Mouse (Mus musculus) MEL (cell line): ENCODE results near the gene Fam193b.

ENCODE experiments used
- CHD1 ChIP-seq: IDR thresholded peaks from 2 replicates; pipeline ENCODE4 v1.6.1; 2012; ENCODE audit warnings: low read depth, mild to moderate bottlenecking, inconsistent platforms, low read length, improper control_type of control experiment
- CTCF ChIP-seq, 3 experiments: IDR thresholded peaks in 2 of 3; conservative IDR thresholded peaks in 1 of 3; 2 replicates each; pipeline ENCODE4 v1.5.1; 2011 to 2012; ENCODE audit warnings: low read length in 3 of 3, low read depth in 2 of 3, mild to moderate bottlenecking in 2 of 3, improper control_type of control experiment in 1 of 3, inconsistent platforms in 1 of 3, mixed read lengths in 1 of 3, moderate library complexity in 1 of 3; ENCODE audit not compliant: control insufficient read depth in 1 of 3, insufficient read depth in 1 of 3, poor library complexity in 1 of 3, severe bottlenecking in 1 of 3
- EP300 ChIP-seq, 2 experiments: IDR thresholded peaks; 2 replicates each; pipeline ENCODE4 v1.6.1; 2011; ENCODE audit warnings: improper control_type of control experiment in 2 of 2, low read length in 2 of 2, low read depth in 1 of 2, mild to moderate bottlenecking in 1 of 2
- GABPA ChIP-seq: IDR thresholded peaks from 2 replicates; pipeline ENCODE4 v1.6.1; 2012; ENCODE audit warnings: low read depth, mild to moderate bottlenecking, inconsistent platforms, low read length, improper control_type of control experiment, moderate library complexity
- POLR2A ChIP-seq, 2 experiments: IDR thresholded peaks; 2 replicates each; pipeline ENCODE4 v1.6.1; 2011 to 2012; ENCODE audit warnings: low read length in 2 of 2, mild to moderate bottlenecking in 2 of 2, control low read depth in 1 of 2, improper control_type of control experiment in 1 of 2, low read depth in 1 of 2, moderate library complexity in 1 of 2; ENCODE audit not compliant: control insufficient read depth in 1 of 2, insufficient read depth in 1 of 2, poor library complexity in 1 of 2
- POLR2AphosphoS5 ChIP-seq: IDR thresholded peaks from 2 replicates; pipeline ENCODE4 v1.6.1; 2012; ENCODE audit warnings: low read depth, borderline replicate concordance, mild to moderate bottlenecking, inconsistent platforms, low read length, moderate library complexity, mixed read lengths
- TBP ChIP-seq: IDR thresholded peaks from 2 replicates; pipeline ENCODE4 v1.8.0; 2011; ENCODE audit warnings: low read depth, low read length, improper control_type of control experiment
- USF2 ChIP-seq, 2 experiments: IDR thresholded peaks; 2 replicates each; pipeline ENCODE4 v1.6.1; 2011 to 2012; ENCODE audit warnings: improper control_type of control experiment in 2 of 2, low read length in 2 of 2, borderline replicate concordance in 1 of 2, inconsistent platforms in 1 of 2, low read depth in 1 of 2, mild to moderate bottlenecking in 1 of 2; ENCODE audit not compliant: insufficient read depth in 1 of 2
- ZC3H11A ChIP-seq: IDR thresholded peaks from 2 replicates; pipeline ENCODE4 v1.6.1; 2012; ENCODE audit warnings: low read depth, mild to moderate bottlenecking, inconsistent platforms, low read length, improper control_type of control experiment

DNA sequence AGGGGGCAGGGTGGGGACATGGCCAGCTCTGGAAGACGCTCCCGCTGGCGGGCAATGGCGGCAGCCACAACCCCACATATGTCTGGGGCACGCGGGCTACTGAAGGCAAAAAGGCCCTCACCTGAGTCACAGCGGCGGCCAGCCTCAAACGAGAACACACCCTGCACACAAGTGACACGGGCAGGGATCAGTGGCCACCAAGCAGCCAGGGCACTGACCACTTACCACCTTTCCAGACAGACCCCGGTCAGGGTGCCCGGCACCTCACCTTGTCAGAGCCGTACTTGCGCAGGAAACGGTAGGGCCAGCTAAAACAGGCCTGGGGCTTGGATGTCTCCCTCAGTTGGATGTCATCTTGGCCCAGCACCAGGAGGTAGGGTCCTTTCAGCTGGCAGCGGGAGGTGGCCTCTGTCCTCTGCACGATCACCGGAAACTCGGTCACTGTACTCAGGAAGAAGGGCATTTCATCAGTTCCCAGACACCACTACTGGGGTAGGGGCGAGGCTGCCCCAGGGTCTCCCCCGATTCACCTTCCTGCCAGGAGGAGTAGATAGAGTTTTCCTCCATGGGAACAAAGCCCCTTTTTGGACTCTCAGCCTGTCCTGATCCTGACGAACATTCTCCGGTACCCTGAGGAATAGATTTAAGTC is 46.8 kb downstream of the Fam193b start:
- TF ChIP-seq POLR2AphosphoS5, result no peak
- no peak for TF ChIP-seq EP300 (IDR thresholded peaks at IDR 0.05; ENCODE audit: low read depth in 1 of 2, low read length in 2 of 2)
- TF ChIP-seq CTCF (IDR thresholded peaks at IDR 0.05 in 2 of 3, conservative IDR thresholded peaks at IDR 0.05 in 1 of 3; ENCODE audit: control insufficient read depth in 1 of 3, insufficient read depth in 1 of 3, low read depth in 2 of 3, low read length in 3 of 3, poor library complexity in 1 of 3, severe bottlenecking in 1 of 3), result no peak
- TF ChIP-seq POLR2A (IDR thresholded peaks at IDR 0.05; ENCODE audit: control insufficient read depth in 1 of 2, insufficient read depth in 1 of 2, low read depth in 1 of 2, low read length in 2 of 2, poor library complexity in 1 of 2), result no peak
- no peak for TF ChIP-seq CHD1
- no peak for TF ChIP-seq USF2 (IDR thresholded peaks at IDR 0.05; ENCODE audit: borderline replicate concordance in 1 of 2, insufficient read depth in 1 of 2, low read depth in 1 of 2, low read length in 2 of 2)
- no peak for TF ChIP-seq ZC3H11A
- no peak for TF ChIP-seq GABPA
- TF ChIP-seq TBP, result no peak
